Mouse (Mus musculus) heart, adult 2 months (tissue): ENCODE data around the gene Rpl6.

Experiments used
- CTCF ChIP-seq: fragments of 200-600 bp; IDR thresholded peaks from 2 replicates; pipeline ENCODE4 v1.8.1; 2022; ENCODE audit warnings: antibody characterized with exemption, mild to moderate bottlenecking, moderate library complexity
- POLR2A ChIP-seq: fragments of 200-500 bp; IDR thresholded peaks from 2 replicates; pipeline ENCODE4 v1.6.1; 2011; ENCODE audit warnings: mild to moderate bottlenecking, low read depth, low read length, control low read depth; ENCODE audit not compliant: insufficient read depth

DNA sequence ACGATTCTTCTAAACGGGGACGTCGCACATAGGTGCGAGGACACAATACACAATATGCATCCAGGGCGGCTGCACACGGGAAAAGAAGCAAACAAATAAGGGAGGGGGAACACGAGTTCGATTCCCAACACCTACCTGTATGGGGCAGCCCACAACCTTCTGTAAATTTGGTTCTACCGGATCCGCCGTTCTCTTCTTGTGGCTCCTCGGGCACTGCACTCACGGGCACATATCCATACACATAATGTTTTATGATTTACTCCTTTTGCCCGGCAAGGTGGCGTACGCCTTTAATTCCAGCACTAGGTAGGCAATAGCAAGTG, 12.7 kb upstream of the Rpl6 start:
- no peak for TF ChIP-seq POLR2A
- no peak for TF ChIP-seq CTCF
